Mouse (Mus musculus): Measurements from ENCODE around the gene Maip1. TPM values are rescaled to one million over a fixed set of nuclear protein-coding genes. Genes with fewer than 3 reads are reported as not detected.

Gene Maip1
- total RNA-seq, 2 experiments from 2014 or later = 12.1 to 12.5 TPM

DNA sequence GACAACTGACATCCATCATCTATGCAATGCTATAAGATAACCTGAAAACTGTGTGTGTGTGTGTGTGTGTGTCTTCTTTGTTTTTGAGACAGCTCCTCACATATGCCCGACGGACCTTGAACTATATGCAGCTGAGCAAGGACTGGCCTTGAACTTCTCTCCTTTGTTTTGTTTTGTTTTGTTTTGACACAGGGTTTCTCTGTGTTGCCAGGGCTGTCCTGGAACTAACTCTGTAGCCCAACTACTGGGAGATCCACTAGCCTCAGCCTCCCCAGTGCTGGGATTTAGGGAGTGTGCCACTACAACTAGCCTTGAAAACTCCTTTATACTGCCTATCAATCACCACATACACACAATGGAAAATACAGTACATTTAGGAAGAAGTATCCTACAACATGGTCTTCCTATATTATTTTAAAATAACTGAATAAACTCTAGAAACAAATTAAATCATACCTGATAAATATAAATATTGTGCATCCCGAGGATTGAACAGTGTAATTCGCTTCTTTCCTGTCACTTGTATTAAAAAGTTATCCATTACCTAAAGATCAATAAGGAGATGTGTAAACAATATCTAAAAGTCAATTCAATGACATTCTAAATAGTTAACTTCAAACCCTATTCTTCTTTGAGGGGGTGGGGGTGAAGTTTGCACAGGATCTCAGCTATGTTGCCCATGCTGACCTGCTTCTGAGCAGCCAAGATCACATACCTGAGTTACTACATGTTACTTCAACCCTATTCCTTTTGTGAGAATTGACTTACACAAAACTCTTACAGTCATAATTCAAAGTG is 14.9 kb upstream of the Maip1 start:
- Histone ChIP-seq H3K4me3 (no peak overlapping the region), H3K27ac (no peak overlapping the region)
- DNase-seq (ENCODE audit: low spot score in 2 of 2) = no peak
- TF ChIP-seq CTCF (conservative IDR thresholded peaks at IDR 0.05) = no peak

DNA sequence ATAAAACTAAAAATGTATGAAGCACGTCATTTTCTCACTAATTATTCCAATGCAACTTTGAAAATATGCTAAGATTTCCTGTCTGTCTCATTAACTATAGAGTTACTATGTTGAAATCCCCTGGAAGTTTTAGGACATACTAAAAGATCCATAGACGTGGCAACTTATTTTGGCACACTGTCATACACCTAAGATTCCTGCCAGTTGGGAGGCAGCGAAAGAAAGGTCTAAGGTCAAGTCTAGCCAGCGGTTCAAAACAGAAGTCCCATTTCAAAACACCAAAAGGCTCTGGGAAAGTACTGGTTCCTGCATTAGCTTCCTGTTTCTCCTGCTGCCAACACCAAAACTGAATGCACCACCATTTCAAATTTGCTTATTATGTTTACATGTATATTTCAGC is 13.7 kb upstream of the Maip1 start:
- Histone ChIP-seq H3K27ac (no peak overlapping the region), H3K4me3 (no peak overlapping the region)
- no peak for TF ChIP-seq CTCF (conservative IDR thresholded peaks at IDR 0.05)
- no peak for DNase-seq (ENCODE audit: low spot score in 2 of 2)

DNA sequence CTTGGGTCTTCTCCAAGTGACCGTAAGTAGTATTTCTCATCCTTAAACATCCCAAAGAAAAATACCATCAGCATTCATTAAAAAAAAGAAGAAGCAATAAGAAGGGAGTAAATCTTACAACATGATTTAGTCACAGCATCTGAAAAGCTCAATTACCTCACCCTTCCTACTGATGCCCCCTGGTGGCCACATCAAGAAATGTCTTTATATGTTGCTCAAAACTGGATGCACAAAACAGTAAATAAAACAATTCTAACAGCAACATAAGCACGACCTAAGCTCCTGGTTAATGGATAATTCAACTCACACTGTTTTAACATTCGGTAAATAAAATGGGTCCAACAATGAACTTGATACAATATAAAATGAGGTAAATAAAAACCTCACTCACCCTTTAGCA is 12.1 kb upstream of the Maip1 start:
- no peak overlapping the region for H3K4me3 ChIP-seq
- H3K27ac ChIP-seq = no peak overlapping the region
- TF ChIP-seq CTCF (conservative IDR thresholded peaks at IDR 0.05) = peak; percentile 93
- peak; percentile 34 to 72 for DNase-seq (ENCODE audit: low spot score in 2 of 2)

DNA sequence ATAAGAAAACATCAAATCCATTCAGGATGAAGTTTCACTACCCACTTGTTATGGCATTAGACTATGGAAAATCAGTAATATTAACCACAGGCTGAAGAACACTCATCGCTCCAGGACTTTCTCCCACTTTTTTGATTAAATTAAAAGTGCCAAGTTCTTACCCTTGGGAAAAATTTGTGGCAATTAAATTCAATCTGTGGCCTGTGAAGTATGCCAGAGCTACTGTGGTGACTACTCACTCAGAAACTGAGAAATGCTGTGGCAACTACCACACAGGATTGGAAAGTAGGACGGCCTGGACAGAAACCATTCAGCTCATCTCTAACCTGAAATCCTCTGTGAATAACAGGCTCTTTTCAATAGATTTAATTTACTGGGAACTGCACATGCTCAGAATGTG is 5.8 kb upstream of the Maip1 start:
- no peak for DNase-seq (ENCODE audit: low spot score in 2 of 2)
- TF ChIP-seq CTCF (conservative IDR thresholded peaks at IDR 0.05) = no peak
- H3K27ac ChIP-seq = peak overlapping the region; percentile 73
- no peak overlapping the region for H3K4me3 ChIP-seq

DNA sequence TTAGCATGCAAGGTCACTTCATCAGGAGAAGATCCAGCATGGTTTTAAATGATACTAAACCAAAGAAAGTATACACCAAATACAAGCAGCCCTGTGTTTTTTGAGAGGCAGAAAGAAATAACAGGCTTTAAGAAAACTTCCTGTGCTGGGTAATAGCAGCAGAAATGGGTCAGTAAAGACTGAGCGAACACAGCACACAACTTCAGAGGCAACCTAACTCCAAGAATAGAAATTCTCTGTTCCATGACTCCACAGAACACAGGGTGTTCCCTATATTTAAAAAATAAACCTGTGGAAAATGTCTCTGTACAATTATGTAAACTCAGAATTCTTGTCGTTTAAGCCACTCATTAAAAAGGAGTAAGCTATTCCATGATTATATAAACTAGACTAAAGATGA is 5.3 kb upstream of the Maip1 start:
- no peak overlapping the region for H3K4me3 ChIP-seq
- no peak for TF ChIP-seq CTCF (conservative IDR thresholded peaks at IDR 0.05)
- peak overlapping the region; percentile 73 for H3K27ac ChIP-seq
- no peak for DNase-seq (ENCODE audit: low spot score in 2 of 2)

DNA sequence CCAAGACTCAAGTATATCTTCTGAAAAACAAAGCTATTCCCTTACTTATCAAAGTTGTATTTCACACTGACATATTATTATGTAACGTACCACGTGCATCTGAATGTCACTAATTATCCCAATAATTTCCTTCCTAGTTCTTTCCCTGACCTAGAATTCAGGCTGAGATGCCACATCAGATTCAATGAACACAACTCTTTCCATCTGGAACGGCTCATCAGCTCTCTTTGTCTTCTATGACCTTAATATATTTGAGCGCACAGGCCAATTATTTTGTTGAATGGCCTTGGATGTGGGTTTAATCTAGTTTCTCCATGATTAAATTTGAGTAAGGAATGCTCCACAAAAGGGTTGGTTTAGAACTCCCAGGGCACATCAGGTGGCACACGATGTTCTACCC is 4.0 kb upstream of the Maip1 start:
- Histone ChIP-seq H3K27ac (no peak overlapping the region), H3K4me3 (no peak overlapping the region)
- DNase-seq (ENCODE audit: low spot score in 2 of 2) = no peak
- TF ChIP-seq CTCF (conservative IDR thresholded peaks at IDR 0.05) = no peak

DNA sequence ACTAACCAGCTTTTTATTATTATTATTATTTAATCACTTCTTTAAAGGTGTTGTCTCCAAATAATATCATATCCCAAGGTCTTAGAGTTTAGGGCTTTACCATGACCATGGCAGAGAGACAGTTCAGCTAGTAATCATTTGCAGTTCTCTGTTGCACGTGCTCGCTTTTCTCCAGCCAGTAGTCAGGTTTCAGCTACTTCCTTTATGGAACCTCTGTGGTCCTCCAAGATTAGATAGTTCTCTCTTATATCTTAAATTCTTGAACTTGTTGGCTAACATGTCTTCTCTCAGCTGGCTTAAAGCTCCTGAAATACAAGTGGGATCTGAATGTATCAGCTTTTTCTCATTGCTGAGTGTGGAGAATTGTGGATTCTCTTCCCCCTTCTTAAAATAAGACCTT is 2.9 kb downstream of the Maip1 start:
- no peak for TF ChIP-seq CTCF (conservative IDR thresholded peaks at IDR 0.05)
- no peak for DNase-seq (ENCODE audit: low spot score in 2 of 2)
- no peak overlapping the region for H3K27ac ChIP-seq
- H3K4me3 ChIP-seq = 0 out of 2 replicates have a peak overlapping the region, but pooled peaks have one; percentile 4

DNA sequence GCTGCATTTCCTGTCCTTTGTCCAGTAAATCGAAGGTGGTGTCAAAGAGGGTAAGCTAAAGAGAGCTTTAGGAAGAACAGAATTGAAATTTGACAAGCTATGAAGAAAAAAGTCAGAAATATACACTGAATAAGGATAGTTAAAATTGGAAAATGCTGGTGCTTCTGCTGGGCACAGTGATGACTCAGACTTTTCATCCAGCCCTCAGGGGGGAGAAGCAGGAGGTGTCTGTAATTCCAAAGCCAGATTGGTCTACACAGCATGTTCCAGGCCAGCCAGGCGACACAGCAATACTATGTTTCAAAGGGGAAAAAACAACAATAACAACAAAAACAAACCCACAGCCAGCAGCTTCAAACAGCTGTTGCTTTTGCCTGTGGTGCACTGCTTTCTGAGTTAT is 7.3 kb downstream of the Maip1 start:
- Histone ChIP-seq H3K27ac (no peak overlapping the region), H3K4me3 (no peak overlapping the region)
- DNase-seq (ENCODE audit: low spot score in 2 of 2) = no peak
- TF ChIP-seq CTCF (conservative IDR thresholded peaks at IDR 0.05) = no peak

DNA sequence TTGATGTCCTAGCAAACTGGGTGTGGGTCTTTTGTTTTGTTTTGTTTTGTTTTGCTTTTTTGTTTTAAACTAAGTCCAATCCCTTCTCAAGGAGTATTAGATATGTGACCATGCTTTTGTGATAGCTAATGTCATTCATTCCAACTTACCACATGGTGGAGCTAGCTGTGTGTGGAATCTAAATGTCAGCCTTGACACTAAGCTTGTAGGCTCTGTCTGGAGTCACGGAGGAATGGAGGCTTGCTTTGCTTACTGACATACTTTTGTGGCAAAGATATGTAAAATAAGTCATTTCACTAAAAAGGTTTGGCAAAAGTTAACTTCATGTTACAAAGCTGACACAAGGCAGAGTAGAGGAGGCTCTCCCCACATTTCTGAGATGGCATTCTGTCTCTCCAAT is 17.6 kb downstream of the Maip1 start:
- DNase-seq (ENCODE audit: low spot score in 2 of 2) = peak; percentile 41 to 54
- Histone ChIP-seq H3K27ac (no peak overlapping the region), H3K4me3 (no peak overlapping the region)
- peak; percentile 78 for TF ChIP-seq CTCF (conservative IDR thresholded peaks at IDR 0.05)

DNA sequence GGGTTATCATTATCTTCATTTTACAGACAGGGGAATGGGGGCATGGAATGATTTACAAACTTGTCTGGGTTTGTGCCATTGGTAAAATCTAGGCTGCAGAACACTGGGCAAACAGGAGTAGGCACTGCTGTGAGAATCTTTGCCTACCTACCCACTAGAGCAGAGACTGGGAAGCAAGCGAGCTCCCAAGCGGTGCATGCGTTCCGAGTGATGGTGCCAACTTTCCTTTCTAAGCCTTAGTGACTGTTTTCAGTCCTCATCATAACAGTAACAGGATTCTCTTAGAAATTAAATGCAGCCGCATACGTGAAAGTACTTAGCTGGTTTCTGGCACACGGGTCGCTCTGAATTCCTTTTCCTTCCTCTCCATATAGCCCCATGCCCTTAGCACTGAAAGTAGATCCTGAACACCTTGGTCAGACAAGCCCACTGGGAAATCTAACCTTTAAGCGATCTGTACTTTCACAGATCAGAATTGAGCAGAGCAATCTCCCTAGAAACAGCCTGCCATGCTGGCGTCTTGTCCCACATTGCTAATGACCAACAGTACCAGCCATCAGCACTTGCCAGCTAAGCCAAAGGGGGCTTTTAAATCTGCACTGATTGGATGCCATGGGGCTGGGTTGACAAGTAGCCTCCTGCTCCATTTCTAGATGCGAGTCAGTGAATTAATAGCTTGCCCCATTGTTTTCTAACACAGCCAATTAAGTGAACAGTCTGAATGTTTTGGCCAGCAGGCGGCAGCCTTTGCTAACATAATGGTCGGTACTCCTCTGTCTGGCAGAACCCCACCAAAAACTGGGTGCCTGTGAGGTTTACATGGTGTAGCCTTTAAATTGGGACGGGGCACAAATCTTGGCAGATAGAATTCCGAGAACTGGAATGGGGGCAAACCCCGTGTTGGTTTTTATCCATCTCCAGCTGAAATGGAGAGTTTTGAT is 22.5 kb downstream of the Maip1 start:
- TF ChIP-seq CTCF (conservative IDR thresholded peaks at IDR 0.05) = peak; percentile 90
- H3K4me3 ChIP-seq = peak overlapping the region; percentile 52

DNA sequence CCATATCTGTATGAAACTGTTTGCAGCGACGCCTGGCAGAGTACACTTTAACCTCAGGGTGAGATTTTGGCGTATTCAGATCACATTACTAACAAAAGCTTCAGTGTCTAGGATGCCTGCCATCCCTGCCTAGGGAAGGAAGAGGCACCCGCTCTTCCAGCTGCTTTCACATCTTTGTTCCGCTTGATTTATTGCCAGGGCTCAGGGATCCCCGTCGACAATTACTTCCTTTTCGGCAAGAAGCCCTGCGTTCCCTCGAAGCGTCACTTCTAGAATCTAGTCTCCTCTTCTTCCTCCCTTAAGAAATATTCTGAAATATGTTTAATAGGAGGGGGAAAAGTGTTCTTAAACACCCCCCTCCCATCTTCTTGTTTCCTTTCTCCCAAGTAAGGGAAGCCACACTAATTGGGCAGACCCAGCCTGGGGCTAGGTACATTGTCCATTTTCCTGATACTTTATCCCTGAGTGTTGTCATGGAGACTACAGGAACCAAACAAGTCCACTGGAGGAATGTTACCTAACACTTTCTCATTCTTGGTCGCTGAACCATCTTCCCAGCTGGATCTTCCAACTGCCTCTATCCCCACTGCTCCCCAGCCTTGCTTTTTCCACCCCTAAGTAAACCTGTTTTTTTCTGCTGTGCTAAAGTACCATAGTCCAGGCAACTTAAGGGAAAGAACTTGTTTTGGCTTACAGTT is 23.8 kb downstream of the Maip1 start:
- no peak for TF ChIP-seq CTCF (conservative IDR thresholded peaks at IDR 0.05)
- DNase-seq (ENCODE audit: low spot score in 2 of 2) = no peak
- Histone ChIP-seq H3K4me3 (no peak overlapping the region; the same call in 1 of the 2 replicates), H3K27ac (no peak overlapping the region)

More for the DNA sequence above, 22.5 kb downstream of the Maip1 start:
- DNase-seq (ENCODE audit: low spot score in 2 of 2) = peak; percentile 84 to 93
- H3K27ac ChIP-seq = peak overlapping the region; percentile 46; the same call in 1 of the 2 replicates

DNA sequence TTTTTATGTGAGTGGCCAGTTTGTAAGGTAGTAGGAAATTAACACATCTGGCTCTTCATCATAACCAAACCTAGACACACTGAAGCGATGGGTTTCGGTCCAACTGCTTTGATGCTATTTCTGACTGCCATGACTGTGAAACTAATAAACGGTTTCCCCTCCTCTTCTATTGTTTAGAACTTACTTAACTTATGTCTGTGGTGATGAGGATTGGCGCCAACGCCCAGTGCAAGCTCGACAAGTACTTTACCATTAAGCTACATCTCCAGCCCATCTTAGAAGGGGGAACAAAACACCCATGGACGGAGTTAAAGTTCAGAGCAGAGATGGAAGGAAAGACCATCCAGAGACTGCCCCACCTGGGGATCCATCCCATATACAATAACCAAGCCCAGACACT is 27.0 kb downstream of the Maip1 start:
- no peak for TF ChIP-seq CTCF (conservative IDR thresholded peaks at IDR 0.05)
- no peak overlapping the region for H3K4me3 ChIP-seq
- no peak overlapping the region for H3K27ac ChIP-seq
- DNase-seq (ENCODE audit: low spot score in 2 of 2) = no peak

DNA sequence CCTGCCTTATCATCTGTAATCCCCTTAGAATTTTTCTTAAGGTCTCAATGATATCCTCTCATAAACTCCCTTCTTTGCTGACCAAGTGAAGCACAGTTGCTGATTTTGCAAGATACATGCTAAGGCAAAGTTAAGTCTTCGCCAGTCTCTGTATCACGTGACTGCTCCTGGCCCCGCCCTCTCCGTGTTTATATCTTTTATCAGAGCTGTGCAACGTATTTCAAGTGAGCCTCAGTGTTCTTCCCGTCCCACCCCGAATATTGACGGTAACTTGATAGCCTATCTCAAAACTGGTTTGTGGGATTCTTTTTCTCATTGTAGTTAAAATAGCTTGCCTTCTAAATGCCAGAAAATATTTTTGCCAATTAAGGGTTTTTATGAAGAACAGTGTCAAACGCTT is 30.3 kb downstream of the Maip1 start:
- TF ChIP-seq CTCF (conservative IDR thresholded peaks at IDR 0.05) = no peak
- no peak for DNase-seq (ENCODE audit: low spot score in 2 of 2)
- Histone ChIP-seq H3K27ac (peak overlapping the region; percentile 19), H3K4me3 (peak overlapping the region; percentile 25)

All from layer of hippocampus, adult 2 months (tissue).